Mouse (Mus musculus): ENCODE results near the gene Nos3. TPM values are rescaled to one million over a fixed set of nuclear protein-coding genes. Genes with fewer than 3 reads are reported as not detected.

Gene Nos3
- polyA plus RNA-seq, 1 experiment from 2014 or later = 7.0 TPM

- peak overlapping the region; percentile 94 for H3K4me2 ChIP-seq (ENCODE audit: low read depth, low read length)
- whole genome bisulfite sequencing = 37% methylated on average over 14 of the region's 15 CpGs
- peaks cover 10% of the 10 kb centered on the region; the same call in 1 of the 2 replicates for H3K27me3 ChIP-seq (replicated peaks; ENCODE audit: control insufficient read depth, insufficient read depth, low read length)
- ATAC-seq = no peak
- H3K9me3 ChIP-seq (ENCODE audit: control insufficient read depth, low read length) = no peaks in the 10 kb centered on the region
- no peaks in the 10 kb centered on the region for H3K36me3 ChIP-seq (ENCODE audit: control insufficient read depth, insufficient read depth, low read length)
- H3K4me3 ChIP-seq (ENCODE audit: low read length) = peak overlapping the region; percentile 76
- H3K4me1 ChIP-seq (ENCODE audit: control insufficient read depth, insufficient read depth, low read length) = peaks cover 57% of the 10 kb centered on the region
- peak overlapping the region; percentile 66 for H3K27ac ChIP-seq (ENCODE audit: low read length)
- peak overlapping the region; percentile 83 for H3K9ac ChIP-seq (ENCODE audit: low read depth, low read length)
These were observed 13.9 kb upstream of the Nos3 start for GRCm38 (mm10) chr5:24350531-24351250.

- H3K9ac ChIP-seq (ENCODE audit: low read depth, low read length) = peak within 1 kb of the TSS; percentile 83
- peaks cover 57% of the 10 kb centered on the region for H3K4me1 ChIP-seq (ENCODE audit: control insufficient read depth, insufficient read depth, low read length)
- H3K27ac ChIP-seq (ENCODE audit: low read length) = peak within 1 kb of the TSS; percentile 92
- ATAC-seq = peak; percentile 23
- H3K4me3 ChIP-seq (ENCODE audit: low read length) = peak within 1 kb of the TSS; percentile 76
- H3K36me3 ChIP-seq (ENCODE audit: control insufficient read depth, insufficient read depth, low read length) = no peaks in the 10 kb centered on the region
- no peaks in the 10 kb centered on the region for H3K9me3 ChIP-seq (ENCODE audit: control insufficient read depth, low read length)
- peaks cover 10% of the 10 kb centered on the region; the same call in 1 of the 2 replicates for H3K27me3 ChIP-seq (replicated peaks; ENCODE audit: control insufficient read depth, insufficient read depth, low read length)
- WGBS = under 1% methylated on average over 45 of the region's 53 CpGs
- H3K4me2 ChIP-seq (ENCODE audit: low read depth, low read length) = peak within 1 kb of the TSS; percentile 94
These were observed 13.3 kb upstream of the Nos3 start, which contains the start of gene Kcnh2 for GRCm38 (mm10) chr5:24351278-24351677. TSS of gene Kcnh2 (minus strand) at chr5:24351604.

- H3K27me3 ChIP-seq (replicated peaks; ENCODE audit: control insufficient read depth, insufficient read depth, low read length) = peaks cover 10% of the 10 kb centered on the region; the same call in 1 of the 2 replicates
- no peaks in the 10 kb centered on the region for H3K36me3 ChIP-seq (ENCODE audit: control insufficient read depth, insufficient read depth, low read length)
- 1% methylated on average over 36 of the region's 41 CpGs for WGBS
- peak overlapping the region; percentile 92 for H3K27ac ChIP-seq (ENCODE audit: low read length)
- peak overlapping the region; percentile 76 for H3K4me3 ChIP-seq (ENCODE audit: low read length)
- peak; percentile 77 for ATAC-seq
- H3K9ac ChIP-seq (ENCODE audit: low read depth, low read length) = peak overlapping the region; percentile 83
- H3K4me1 ChIP-seq (ENCODE audit: control insufficient read depth, insufficient read depth, low read length) = peaks cover 57% of the 10 kb centered on the region
- no peaks in the 10 kb centered on the region for H3K9me3 ChIP-seq (ENCODE audit: control insufficient read depth, low read length)
- H3K4me2 ChIP-seq (ENCODE audit: low read depth, low read length) = peak overlapping the region; percentile 94
These were observed 12.9 kb upstream of the Nos3 start for GRCm38 (mm10) chr5:24351701-24352171.

GRCm38 (mm10) chr5:24352251-24352859 is 12.3 kb upstream of the Nos3 start:
- Histone ChIP-seq H3K9ac (ENCODE audit: low read depth, low read length) (peak overlapping the region; percentile 83), H3K27me3 (replicated peaks; ENCODE audit: control insufficient read depth, insufficient read depth, low read length) (peaks cover 10% of the 10 kb centered on the region; the same call in 1 of the 2 replicates)
- peak; percentile 69 for ATAC-seq

GRCm38 (mm10) chr5:24353327-24353726 is 11.3 kb upstream of the Nos3 start:
- WGBS = 45% methylated on average over 4 of the region's 4 CpGs
- Histone ChIP-seq H3K4me3 (ENCODE audit: low read length) (no peak overlapping the region), H3K4me2 (ENCODE audit: low read depth, low read length) (no peak overlapping the region), H3K27ac (ENCODE audit: low read length) (peak overlapping the region; percentile 92), H3K4me1 (ENCODE audit: control insufficient read depth, insufficient read depth, low read length) (peaks cover 44% of the 10 kb centered on the region), H3K9ac (ENCODE audit: low read depth, low read length) (no peak overlapping the region), H3K36me3 (ENCODE audit: control insufficient read depth, insufficient read depth, low read length) (no peaks in the 10 kb centered on the region), H3K9me3 (ENCODE audit: control insufficient read depth, low read length) (no peaks in the 10 kb centered on the region), H3K27me3 (replicated peaks; ENCODE audit: control insufficient read depth, insufficient read depth, low read length) (peaks cover 10% of the 10 kb centered on the region; the same call in 1 of the 2 replicates)
- ATAC-seq = no peak

More at GRCm38 (mm10) chr5:24352251-24352859, 12.3 kb upstream of the Nos3 start:
- Histone ChIP-seq H3K4me2 (ENCODE audit: low read depth, low read length) (peak overlapping the region; percentile 94), H3K27ac (ENCODE audit: low read length) (peak overlapping the region; percentile 92), H3K4me1 (ENCODE audit: control insufficient read depth, insufficient read depth, low read length) (peaks cover 54% of the 10 kb centered on the region), H3K9me3 (ENCODE audit: control insufficient read depth, low read length) (no peaks in the 10 kb centered on the region), H3K36me3 (ENCODE audit: control insufficient read depth, insufficient read depth, low read length) (no peaks in the 10 kb centered on the region), H3K4me3 (ENCODE audit: low read length) (peak overlapping the region; percentile 76)
- 5% methylated on average over 23 of the region's 24 CpGs for WGBS

GRCm38 (mm10) chr5:24356764-24357163 is 7.8 kb upstream of the Nos3 start:
- Histone ChIP-seq H3K4me1 (ENCODE audit: control insufficient read depth, insufficient read depth, low read length) (peaks cover 14% of the 10 kb centered on the region), H3K9me3 (ENCODE audit: control insufficient read depth, low read length) (no peaks in the 10 kb centered on the region), H3K27me3 (replicated peaks; ENCODE audit: control insufficient read depth, insufficient read depth, low read length) (0 out of 2 replicates have a peak, but pooled peaks cover 3% of the 10 kb centered on the region), H3K36me3 (ENCODE audit: control insufficient read depth, insufficient read depth, low read length) (no peaks in the 10 kb centered on the region), H3K9ac (ENCODE audit: low read depth, low read length) (no peak overlapping the region), H3K27ac (ENCODE audit: low read length) (no peak overlapping the region), H3K4me3 (ENCODE audit: low read length) (no peak overlapping the region), H3K4me2 (ENCODE audit: low read depth, low read length) (no peak overlapping the region)
- 50% methylated on average over 4 of the region's 4 CpGs for WGBS
- ATAC-seq = no peak

- WGBS = 10% methylated on average over 7 of the region's 7 CpGs
- peaks cover 7% of the 10 kb centered on the region; the same call in 1 of the 2 replicates for H3K4me1 ChIP-seq (ENCODE audit: control insufficient read depth, insufficient read depth, low read length)
- H3K27me3 ChIP-seq (replicated peaks; ENCODE audit: control insufficient read depth, insufficient read depth, low read length) = 0 out of 2 replicates have a peak, but pooled peaks cover 3% of the 10 kb centered on the region
- H3K9me3 ChIP-seq (ENCODE audit: control insufficient read depth, low read length) = no peaks in the 10 kb centered on the region
- ATAC-seq = 0 out of 2 replicates have a peak, but pooled peaks have one; percentile 37
- no peak overlapping the region for H3K27ac ChIP-seq (ENCODE audit: low read length)
- H3K36me3 ChIP-seq (ENCODE audit: control insufficient read depth, insufficient read depth, low read length) = no peaks in the 10 kb centered on the region
- no peak overlapping the region for H3K4me3 ChIP-seq (ENCODE audit: low read length)
- no peak overlapping the region for H3K4me2 ChIP-seq (ENCODE audit: low read depth, low read length)
- no peak overlapping the region for H3K9ac ChIP-seq (ENCODE audit: low read depth, low read length)
These were observed 7.1 kb upstream of the Nos3 start for GRCm38 (mm10) chr5:24357461-24357860.

GRCm38 (mm10) chr5:24360792-24361454 is 3.7 kb upstream of the Nos3 start:
- peak; percentile 71 for ATAC-seq
- no peak overlapping the region for H3K27ac ChIP-seq (ENCODE audit: low read length)
- no peak overlapping the region for H3K4me2 ChIP-seq (ENCODE audit: low read depth, low read length)
- H3K9ac ChIP-seq (ENCODE audit: low read depth, low read length) = no peak overlapping the region
- H3K27me3 ChIP-seq (replicated peaks; ENCODE audit: control insufficient read depth, insufficient read depth, low read length) = 0 out of 2 replicates have a peak, but pooled peaks cover 3% of the 10 kb centered on the region
- no peaks in the 10 kb centered on the region for H3K4me1 ChIP-seq (ENCODE audit: control insufficient read depth, insufficient read depth, low read length)
- 0% methylated on average over 7 of the region's 7 CpGs for WGBS
- H3K4me3 ChIP-seq (ENCODE audit: low read length) = no peak overlapping the region
- no peaks in the 10 kb centered on the region for H3K36me3 ChIP-seq (ENCODE audit: control insufficient read depth, insufficient read depth, low read length)
- H3K9me3 ChIP-seq (ENCODE audit: control insufficient read depth, low read length) = no peaks in the 10 kb centered on the region

- H3K4me2 ChIP-seq (ENCODE audit: low read depth, low read length) = no peak overlapping the region
- no peaks in the 10 kb centered on the region for H3K36me3 ChIP-seq (ENCODE audit: control insufficient read depth, insufficient read depth, low read length)
- ATAC-seq = no peak
- H3K9ac ChIP-seq (ENCODE audit: low read depth, low read length) = no peak overlapping the region
- H3K4me3 ChIP-seq (ENCODE audit: low read length) = no peak overlapping the region
- H3K9me3 ChIP-seq (ENCODE audit: control insufficient read depth, low read length) = no peaks in the 10 kb centered on the region
- no peaks in the 10 kb centered on the region for H3K4me1 ChIP-seq (ENCODE audit: control insufficient read depth, insufficient read depth, low read length)
- 68% methylated on average over 2 of the region's 2 CpGs for WGBS
- 0 out of 2 replicates have a peak, but pooled peaks cover 3% of the 10 kb centered on the region for H3K27me3 ChIP-seq (replicated peaks; ENCODE audit: control insufficient read depth, insufficient read depth, low read length)
- H3K27ac ChIP-seq (ENCODE audit: low read length) = no peak overlapping the region
These were observed 1.1 kb upstream of the Nos3 start for GRCm38 (mm10) chr5:24363467-24363866.

Measured in intestine, embryonic 16.5 days (tissue).